Mouse (Mus musculus): ENCODE data around the gene Dhrs4. TPM values are rescaled to one million over a fixed set of nuclear protein-coding genes. Genes with fewer than 3 reads are reported as not detected.

Gene Dhrs4
- total RNA-seq, 2 experiments from 2014 or later = 42.1 to 47.7 TPM

DNA sequence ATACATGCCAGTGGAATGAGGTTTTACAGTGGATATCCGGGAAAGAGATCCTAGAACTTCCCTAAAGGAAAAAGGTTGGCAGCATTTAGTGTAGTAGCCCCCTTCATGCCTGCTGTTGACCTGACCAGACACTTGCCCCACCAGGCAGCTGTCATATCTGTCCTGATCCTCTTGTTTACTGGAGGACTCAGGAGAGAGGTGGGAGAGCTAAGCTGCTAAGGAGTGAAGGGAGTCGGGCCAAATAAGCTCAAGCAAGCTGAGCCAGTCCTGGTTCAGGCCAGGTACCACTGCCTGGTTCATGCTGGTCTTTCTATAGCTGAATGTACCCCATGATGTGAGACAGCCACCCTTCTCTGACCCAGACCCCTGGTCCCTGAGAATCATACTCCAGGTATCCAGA is 48.1 kb downstream of the Dhrs4 start:
- no peak for DNase-seq

DNA sequence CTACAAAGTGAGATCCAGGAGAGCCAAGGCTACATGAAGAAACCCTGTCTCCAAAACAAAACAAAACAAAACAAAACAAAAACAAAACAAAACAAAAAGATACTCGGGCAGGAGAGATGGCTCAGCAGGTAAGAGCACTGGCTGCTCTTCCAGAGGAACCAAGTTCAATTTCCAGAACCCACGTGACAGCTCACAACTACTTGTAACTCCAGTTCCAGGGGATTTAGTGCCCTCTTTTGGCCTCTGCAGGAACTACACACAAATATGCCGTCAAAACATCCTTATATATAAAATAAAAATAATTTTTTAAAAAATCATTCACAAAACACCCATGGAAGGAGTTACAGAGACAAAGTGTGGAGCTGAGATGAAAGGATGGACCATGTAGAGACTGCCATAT is 49.4 kb downstream of the Dhrs4 start:
- DNase-seq = no peak

DNA sequence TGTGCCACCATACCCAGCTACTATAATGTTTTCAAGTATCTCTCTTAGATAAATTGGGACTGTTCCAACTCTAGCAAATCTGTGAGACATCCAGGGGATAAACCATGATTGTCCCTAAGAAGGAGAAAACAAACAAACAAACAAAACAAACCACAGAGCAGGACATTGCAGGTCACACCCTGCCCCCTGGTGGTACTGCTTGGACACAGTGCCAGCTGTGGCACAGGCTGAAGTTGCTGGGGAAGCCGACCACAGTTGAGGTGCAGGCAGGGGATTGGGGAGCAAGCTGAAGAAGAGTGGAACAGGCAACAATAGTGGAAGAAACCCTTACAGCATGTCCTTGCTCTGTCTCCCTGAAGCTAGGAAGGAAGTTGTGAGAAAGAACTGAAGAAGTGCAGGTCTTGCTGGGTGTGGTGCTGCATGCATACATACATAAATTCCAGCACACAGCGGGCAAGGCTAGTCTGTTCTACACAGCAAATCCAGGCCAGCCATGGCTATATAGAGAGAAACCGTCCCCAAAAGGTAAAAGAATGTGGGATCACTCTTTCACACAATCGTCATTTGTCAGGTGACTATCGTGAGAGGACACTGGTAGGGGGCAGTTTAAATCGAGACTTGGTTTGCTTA is 57.7 kb downstream of the Dhrs4 start:
- no peak for DNase-seq

Other genes with a start within 250 kb of the Dhrs4 start
- under 1 TPM; 0.33 to 0.40 TPM for gene Carmil3, start 11.9 kb downstream of the Dhrs4 start, total RNA-seq (2021)
- gene Cpne6, start 31.7 kb downstream of the Dhrs4 start, total RNA-seq (2021) = not detected
- not detected for gene Nrl, start 46.2 kb downstream of the Dhrs4 start, total RNA-seq (2021)
- 1 to 10 TPM; 4.7 to 6.9 TPM for gene Pck2, start 61.5 kb downstream of the Dhrs4 start, total RNA-seq (2021)
- gene Dcaf11, start 81.2 kb downstream of the Dhrs4 start, total RNA-seq (2021) = 100 to 1,000 TPM in 1 of 2 experiments, 10 to 100 TPM in 1; 97.3 to 105 TPM
- gene A730061H03Rik, start 81.6 kb downstream of the Dhrs4 start, total RNA-seq (2021) = not detected
- gene Fitm1, start 96.9 kb downstream of the Dhrs4 start, total RNA-seq (2021) = 100 to 1,000 TPM; 329 to 343 TPM
- 10 to 100 TPM; 66.4 to 67.6 TPM for gene Psme1, start 99.4 kb downstream of the Dhrs4 start, total RNA-seq (2021)
- gene Emc9, start 106.5 kb downstream of the Dhrs4 start, total RNA-seq (2021) = 10 to 100 TPM; 33.4 to 34.1 TPM
- gene Psme2, start 112.4 kb downstream of the Dhrs4 start, total RNA-seq (2021) = 10 to 100 TPM; 42.9 to 58.4 TPM
- gene Rnf31, start 113.0 kb downstream of the Dhrs4 start, total RNA-seq (2021) = 10 to 100 TPM; 11.1 to 20.7 TPM
- 1 to 10 TPM; 4.1 to 5.4 TPM for gene Irf9, start 124.8 kb downstream of the Dhrs4 start, total RNA-seq (2021)
- under 1 TPM in 1 of 2 experiments, not detected in 1; 0.54 TPM for gene Rec8, start 139.3 kb downstream of the Dhrs4 start, total RNA-seq (2021)
- gene Ipo4, start 157.2 kb downstream of the Dhrs4 start, total RNA-seq (2021) = 10 to 100 TPM; 56.8 to 76.0 TPM
- 1 to 10 TPM in 1 of 2 experiments, under 1 TPM in 1; 0.72 to 1.2 TPM for gene Gm49378, start 159.1 kb downstream of the Dhrs4 start, total RNA-seq (2021)
- gene Tm9sf1, start 165.0 kb downstream of the Dhrs4 start, total RNA-seq (2021) = 10 to 100 TPM; 15.8 to 17.6 TPM
- gene Tssk4, start 171.4 kb downstream of the Dhrs4 start, total RNA-seq (2021) = under 1 TPM in 1 of 2 experiments, not detected in 1; 0.24 TPM
- gene Mdp1, start 181.8 kb downstream of the Dhrs4 start, total RNA-seq (2021) = 10 to 100 TPM; 15.0 to 17.3 TPM
- 1 to 10 TPM; 2.4 to 3.3 TPM for gene Gmpr2, start 193.2 kb downstream of the Dhrs4 start, total RNA-seq (2021)
- 100 to 1,000 TPM; 180 to 191 TPM for gene Nedd8, start 193.4 kb downstream of the Dhrs4 start, total RNA-seq (2021)
- gene Tinf2, start 203.1 kb downstream of the Dhrs4 start, total RNA-seq (2021) = 1 to 10 TPM; 7.5 to 8.2 TPM
- not detected for gene Tgm1, start 235.2 kb downstream of the Dhrs4 start, total RNA-seq (2021)
- 10 to 100 TPM; 10.3 TPM for gene Rabggta, start 243.5 kb downstream of the Dhrs4 start, total RNA-seq (2021)